Mouse (Mus musculus): ENCODE results near the gene Spdya.
"Not testable (repeated sequence)": the region's sequence is repeated elsewhere in the genome, so short reads cannot be mapped to it uniquely, and the experiment has no call there.

Gene Spdya

GRCm38 (mm10) chr17:71551757-71552451 lies at the start of gene Spdya:
TSS of gene Spdya (plus strand) at chr17:71552061.
- DNase-seq (ENCODE audit: low spot score), result peak; percentile 82

- DNase-seq (ENCODE audit: low spot score), result no peak
Observed at GRCm38 (mm10) chr17:71506832-71507231, 45.0 kb upstream of the Spdya start.

- DNase-seq (ENCODE audit: low spot score), result no peak
Observed at GRCm38 (mm10) chr17:71510297-71510696, 41.6 kb upstream of the Spdya start.

- DNase-seq (ENCODE audit: low spot score), result no peak
Observed at GRCm38 (mm10) chr17:71526302-71526708, 25.6 kb upstream of the Spdya start.

GRCm38 (mm10) chr17:71526711-71527564 lies 24.9 kb upstream of the Spdya start, which contains the start of gene Ndc80:
TSS of gene Ndc80 (minus strand) at chr17:71526857.
- peak; percentile 90 for DNase-seq (ENCODE audit: low spot score)

- no peak for DNase-seq (ENCODE audit: low spot score)
Observed at GRCm38 (mm10) chr17:71528042-71528441, 23.8 kb upstream of the Spdya start.

GRCm38 (mm10) chr17:71535595-71535994 lies 16.3 kb upstream of the Spdya start:
- not testable (repeated sequence) for DNase-seq (ENCODE audit: low spot score)

DNA sequence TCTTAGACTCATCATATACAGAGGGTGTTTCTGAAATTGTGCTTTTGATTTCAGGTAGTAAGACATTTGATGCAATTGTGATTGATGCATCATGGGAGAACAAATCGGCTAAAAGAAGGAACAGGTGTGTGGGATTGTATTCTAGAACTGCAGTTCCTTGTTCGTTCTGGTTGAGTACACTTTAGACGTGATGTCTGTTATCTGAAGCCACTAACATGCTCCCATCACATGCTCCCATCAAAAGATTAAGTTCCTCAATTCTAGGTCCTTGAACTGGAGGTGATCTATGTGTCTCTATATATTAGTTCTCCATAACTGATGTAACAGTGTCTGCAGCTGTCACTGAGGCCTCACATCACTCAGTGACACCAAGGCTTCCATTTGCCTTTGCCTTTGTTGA lies 14.7 kb upstream of the Spdya start:
- no peak for DNase-seq (ENCODE audit: low spot score)

DNA sequence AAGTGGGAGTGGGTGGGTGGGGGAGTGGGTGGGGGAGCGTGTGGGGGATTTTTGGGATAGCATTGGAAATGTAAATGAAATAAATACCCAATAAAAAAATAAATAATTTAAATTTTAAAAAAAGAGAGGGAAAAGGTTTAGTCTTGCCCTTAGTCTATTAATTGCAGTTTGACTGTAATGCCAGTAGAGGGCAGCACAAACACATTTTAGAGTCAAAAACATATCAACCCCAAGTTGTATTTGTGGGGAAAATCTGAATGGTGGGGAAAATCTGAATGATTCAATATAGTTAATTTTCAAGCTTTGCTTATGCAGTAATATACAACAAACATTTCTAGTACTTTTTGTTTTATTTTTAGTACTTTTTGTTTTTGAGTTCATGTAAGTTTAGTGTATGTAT lies 3.3 kb upstream of the Spdya start:
- DNase-seq (ENCODE audit: low spot score), result no peak

GRCm38 (mm10) chr17:71551350-71551749 lies 511 bp upstream of the Spdya start:
- no peak for DNase-seq (ENCODE audit: low spot score)

- DNase-seq (ENCODE audit: low spot score), result no peak
Observed at GRCm38 (mm10) chr17:71552901-71553300, 1.0 kb downstream of the Spdya start.

GRCm38 (mm10) chr17:71561631-71562030 lies 9.8 kb downstream of the Spdya start:
- DNase-seq (ENCODE audit: low spot score), result peak; percentile 19

- DNase-seq (ENCODE audit: low spot score), result no peak
Observed at GRCm38 (mm10) chr17:71579176-71579705, 27.4 kb downstream of the Spdya start.

DNA sequence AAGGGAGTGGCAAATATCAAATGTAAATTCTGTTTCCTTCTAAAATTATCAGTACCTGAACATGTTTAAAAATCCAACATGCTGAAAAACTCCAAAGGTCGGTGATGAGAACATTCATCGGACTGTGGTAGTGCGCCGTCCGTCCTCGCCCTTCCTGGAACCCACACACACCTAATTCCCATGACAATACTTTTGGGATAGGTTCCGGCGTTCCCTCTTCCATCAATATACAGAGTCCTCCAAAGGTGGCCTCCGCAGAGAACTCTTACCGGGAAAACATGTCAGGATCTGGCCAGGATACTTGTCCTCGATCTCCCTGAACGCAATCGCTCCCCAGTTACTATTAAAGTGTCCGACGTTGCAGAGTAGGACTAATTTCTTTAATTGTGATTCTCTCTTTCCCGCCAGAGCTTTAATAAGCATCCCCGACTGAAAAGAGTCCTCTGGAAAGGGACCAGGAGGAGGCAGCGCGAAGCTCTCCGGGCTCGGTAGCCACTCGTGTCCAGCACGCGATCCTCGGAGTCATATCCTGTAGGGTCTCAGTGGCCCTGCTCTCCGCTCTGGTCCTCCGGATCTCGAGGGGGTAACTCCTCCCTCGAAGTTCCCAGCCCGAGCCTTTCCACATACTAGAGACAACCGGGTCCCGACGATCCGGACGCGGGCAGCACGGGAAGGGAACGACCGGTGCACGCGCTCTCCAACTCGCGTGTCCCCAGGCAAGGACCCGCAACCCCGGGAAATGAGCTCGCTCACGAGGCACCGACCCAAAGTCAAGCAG lies 46.2 kb downstream of the Spdya start:
- DNase-seq (ENCODE audit: low spot score), result no peak

- DNase-seq (ENCODE audit: low spot score), result peak; percentile 91
Observed at GRCm38 (mm10) chr17:71598659-71599554, 47.0 kb downstream of the Spdya start.

- peak; percentile 96 for DNase-seq (ENCODE audit: low spot score)
Observed at GRCm38 (mm10) chr17:71615638-71616318, 63.9 kb downstream of the Spdya start, which contains the start of gene Wdr43. TSS of gene Wdr43 (plus strand) at chr17:71615895.

DNA sequence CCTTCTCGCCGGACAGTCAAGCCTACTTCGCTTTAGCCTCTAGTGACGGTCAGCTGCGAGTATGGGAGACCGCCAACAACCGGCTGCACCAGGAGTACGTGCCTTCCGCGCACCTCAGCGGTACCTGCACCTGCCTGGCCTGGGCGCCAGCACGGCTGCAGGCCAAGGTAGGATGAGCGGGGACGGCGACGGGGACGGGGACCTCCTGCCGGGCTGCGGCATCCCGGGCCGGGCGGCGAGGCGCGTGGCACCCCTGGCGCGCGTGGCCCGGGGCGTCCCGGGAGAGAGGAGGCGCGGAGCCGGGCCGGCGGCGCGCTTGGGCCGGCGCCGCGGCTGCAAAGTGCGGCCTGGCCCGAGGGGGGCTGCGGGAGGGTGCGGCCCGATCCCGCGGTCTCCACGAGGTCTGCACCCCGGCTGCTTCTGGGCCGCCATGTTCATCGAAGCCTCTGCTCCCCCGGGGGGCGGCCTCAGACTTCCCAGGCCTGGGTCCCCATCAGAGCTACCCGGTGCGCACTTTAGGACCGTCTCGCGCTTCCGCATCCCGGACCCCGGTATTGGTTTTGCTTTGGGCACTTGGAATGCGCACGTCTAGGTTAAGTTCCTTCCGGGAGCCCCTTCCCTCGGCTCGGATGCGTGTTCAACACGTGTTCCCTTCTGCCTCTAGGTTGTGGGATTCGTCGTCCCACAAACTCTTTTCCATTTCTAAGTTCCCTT lies 64.6 kb downstream of the Spdya start:
- DNase-seq (ENCODE audit: low spot score), result no peak

DNA sequence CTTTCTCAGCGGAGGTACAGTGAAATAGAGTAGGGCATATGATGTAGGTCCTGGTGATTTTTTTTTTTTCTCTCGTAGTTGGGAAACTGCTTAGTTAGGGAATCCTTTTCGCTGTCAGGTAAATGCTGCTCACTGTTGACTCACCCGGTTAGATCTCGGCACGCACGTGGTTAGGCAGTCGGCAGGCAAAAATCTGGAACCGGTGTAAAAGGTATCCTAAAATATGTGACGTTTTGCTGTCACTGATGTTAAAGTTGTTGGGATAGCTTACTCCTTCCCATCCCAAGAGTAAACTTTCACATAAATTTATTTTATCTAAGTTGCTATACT lies 65.1 kb downstream of the Spdya start:
- DNase-seq (ENCODE audit: low spot score), result no peak

DNA sequence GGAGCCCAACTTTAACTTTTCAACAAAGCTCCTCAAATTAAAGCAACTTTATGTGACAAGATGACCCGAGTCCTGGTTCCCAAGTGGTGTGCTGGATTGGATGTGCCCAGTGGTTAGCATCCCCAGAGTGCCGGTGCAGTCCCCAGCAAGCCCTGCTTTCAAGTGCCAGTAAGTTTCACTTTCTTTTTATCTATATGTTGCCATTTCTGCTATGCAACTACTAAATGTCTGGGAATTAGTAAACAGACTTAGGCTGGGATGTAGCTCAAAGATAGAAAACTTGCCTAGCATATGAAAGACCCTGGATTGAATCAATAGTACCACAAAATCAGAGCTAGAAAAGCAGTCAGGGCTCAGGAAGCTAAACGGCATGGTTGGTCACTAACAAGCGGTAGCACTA lies 66.1 kb downstream of the Spdya start:
- DNase-seq (ENCODE audit: low spot score), result no peak

GRCm38 (mm10) chr17:71631806-71632205 lies 79.9 kb downstream of the Spdya start:
- no peak for DNase-seq (ENCODE audit: low spot score)
